Mouse (Mus musculus) CH12.LX (cell line): ENCODE data around the gene Sergef. TPM values are rescaled to one million over a fixed set of nuclear protein-coding genes. Genes with fewer than 3 reads are reported as not detected.

ENCODE experiments used
- DNase-seq: peaks from one replicate; pipeline ENCODE4 v3.0.0-alpha.2; 2013; ENCODE audit errors: extremely low read depth
- H3K27ac ChIP-seq: 2 replicates; pipeline ENCODE4 v1.5.1; 2012; ENCODE audit warnings: low read depth, mild to moderate bottlenecking, control low read depth, moderate library complexity; ENCODE audit not compliant: insufficient read depth
- H3K27me3 ChIP-seq: replicated peaks from 2 replicates; pipeline ENCODE3; 2012; ENCODE audit warnings: inconsistent platforms
- H3K36me3 ChIP-seq, 2 experiments: replicated peaks in 1 of 2; 2 replicates each; pipeline versions ENCODE3 to v1.6.1; 2012; ENCODE audit warnings: inconsistent platforms in 1 of 2, low read length in 1 of 2, mild to moderate bottlenecking in 1 of 2, mixed read lengths in 1 of 2, moderate library complexity in 1 of 2; ENCODE audit not compliant: control insufficient read depth in 1 of 2, insufficient read depth in 1 of 2
- H3K4me1 ChIP-seq, 2 experiments: 2 replicates each; pipeline ENCODE4 v1.6.1; 2012; ENCODE audit warnings: inconsistent platforms in 1 of 2, moderate library complexity in 1 of 2; ENCODE audit not compliant: insufficient read depth in 2 of 2, control insufficient read depth in 1 of 2
- H3K4me2 ChIP-seq: 2 replicates; pipeline ENCODE4 v1.6.1; 2012; ENCODE audit warnings: low read depth, mild to moderate bottlenecking, control low read depth; ENCODE audit not compliant: poor library complexity, insufficient read depth, severe bottlenecking
- H3K4me3 ChIP-seq, 3 experiments: fragments of 150-350 bp in 1 of 3; sonication (generic) in 1 of 3; replicated peaks in 1 of 3; 2 replicates each; pipeline versions ENCODE3 to v1.5.1; 2011 to 2012; ENCODE audit warnings: low read depth in 2 of 3, low read length in 2 of 3, mild to moderate bottlenecking in 2 of 3, moderate library complexity in 2 of 3, control low read depth in 1 of 3, improper control_type of control experiment in 1 of 3, inconsistent platforms in 1 of 3, mixed read lengths in 1 of 3; ENCODE audit not compliant: poor library complexity in 1 of 3
- H3K79me2 ChIP-seq: replicated peaks from 2 replicates; pipeline ENCODE4 v1.6.1; 2012; ENCODE audit warnings: mild to moderate bottlenecking, moderate library complexity; ENCODE audit not compliant: control insufficient read depth, poor library complexity, insufficient read depth, severe bottlenecking; ENCODE audit errors: extremely low read depth
- H3K9ac ChIP-seq: 2 replicates; pipeline ENCODE4 v1.6.1; 2012; ENCODE audit warnings: low read depth, mild to moderate bottlenecking, control low read depth, moderate library complexity; ENCODE audit not compliant: insufficient read depth
- H3K9me3 ChIP-seq: replicated peaks from 2 replicates; pipeline ENCODE3; 2012; ENCODE audit warnings: low read length, inconsistent platforms, mixed read lengths
- BHLHE40 ChIP-seq: IDR thresholded peaks from 2 replicates; pipeline ENCODE4 v1.6.1; 2011; ENCODE audit warnings: mild to moderate bottlenecking, low read depth, low read length, improper control_type of control experiment
- CHD1 ChIP-seq: IDR thresholded peaks from 2 replicates; pipeline ENCODE4 v1.6.1; 2012; ENCODE audit warnings: low read depth, low read length, improper control_type of control experiment, inconsistent platforms
- CHD2 ChIP-seq: IDR thresholded peaks from 2 replicates; pipeline ENCODE4 v1.6.1; 2011; ENCODE audit warnings: low read length, improper control_type of control experiment
- CTCF ChIP-seq, 2 experiments: IDR thresholded peaks in 1 of 2; conservative IDR thresholded peaks in 1 of 2; 2 replicates each; pipeline ENCODE4 v1.5.1; 2011 to 2012; ENCODE audit warnings: low read depth in 2 of 2, low read length in 2 of 2, improper control_type of control experiment in 1 of 2, inconsistent platforms in 1 of 2, mild to moderate bottlenecking in 1 of 2, moderate library complexity in 1 of 2
- GABPA ChIP-seq: IDR thresholded peaks from 2 replicates; pipeline ENCODE4 v1.6.1; 2012; ENCODE audit warnings: low read depth, low read length, improper control_type of control experiment, inconsistent platforms; ENCODE audit not compliant: insufficient replicate concordance
- HCFC1 ChIP-seq: IDR thresholded peaks from 2 replicates; pipeline ENCODE4 v1.6.1; 2012; ENCODE audit warnings: low read depth, mild to moderate bottlenecking, inconsistent platforms, low read length, improper control_type of control experiment
- IRF4 ChIP-seq: IDR thresholded peaks from 2 replicates; pipeline ENCODE4 v1.6.1; 2014; ENCODE audit warnings: low read depth, mild to moderate bottlenecking, inconsistent platforms, low read length, improper control_type of control experiment
- JUND ChIP-seq: conservative IDR thresholded peaks from 2 replicates; pipeline ENCODE4 v1.6.1; 2011; ENCODE audit warnings: low read depth, low read length, improper control_type of control experiment
- KAT2A ChIP-seq: IDR thresholded peaks from 2 replicates; pipeline ENCODE4 v1.6.1; 2012; ENCODE audit warnings: low read length, improper control_type of control experiment, inconsistent platforms; ENCODE audit not compliant: insufficient replicate concordance
- MAX ChIP-seq: IDR thresholded peaks from 2 replicates; pipeline ENCODE4 v1.6.1; 2011; ENCODE audit warnings: low read length, improper control_type of control experiment
- NRF1 ChIP-seq: IDR thresholded peaks from 2 replicates; pipeline ENCODE4 v1.6.1; 2014; ENCODE audit warnings: low read depth, mild to moderate bottlenecking, inconsistent platforms, low read length, improper control_type of control experiment, moderate library complexity
- POLR2A ChIP-seq: IDR thresholded peaks from 2 replicates; pipeline ENCODE4 v1.6.1; 2011; ENCODE audit warnings: low read depth, mild to moderate bottlenecking, improper control_type of control experiment, low read length
- POLR2AphosphoS2 ChIP-seq: IDR thresholded peaks from 2 replicates; pipeline ENCODE4 v1.6.1; 2011; ENCODE audit warnings: low read depth, low read length, improper control_type of control experiment
- RCOR1 ChIP-seq: conservative IDR thresholded peaks from 2 replicates; pipeline ENCODE4 v1.6.1; 2012; ENCODE audit warnings: low read depth, mild to moderate bottlenecking, inconsistent platforms, low read length, improper control_type of control experiment
- TBP ChIP-seq: conservative IDR thresholded peaks from 2 replicates; pipeline ENCODE4 v1.6.1; 2011; ENCODE audit warnings: low read depth, low read length, improper control_type of control experiment
- TCF12 ChIP-seq: IDR thresholded peaks from 2 replicates; pipeline ENCODE4 v1.6.1; 2014; ENCODE audit warnings: low read depth, mild to moderate bottlenecking, inconsistent platforms, low read length, improper control_type of control experiment
- USF1 ChIP-seq: IDR thresholded peaks from 2 replicates; pipeline ENCODE4 v1.6.1; 2014; ENCODE audit warnings: low read depth, mild to moderate bottlenecking, inconsistent platforms, low read length, improper control_type of control experiment
- USF2 ChIP-seq: conservative IDR thresholded peaks from 2 replicates; pipeline ENCODE4 v1.6.1; 2011; ENCODE audit warnings: low read depth, low read length, improper control_type of control experiment
- ZC3H11A ChIP-seq: IDR thresholded peaks from 2 replicates; pipeline ENCODE4 v1.6.1; 2012; ENCODE audit warnings: low read depth, mild to moderate bottlenecking, inconsistent platforms, low read length, improper control_type of control experiment
- ZKSCAN1 ChIP-seq: IDR thresholded peaks from 2 replicates; pipeline ENCODE4 v1.6.1; 2012; ENCODE audit warnings: low read depth, inconsistent platforms, low read length, improper control_type of control experiment, borderline replicate concordance
- dilution Hi-C: fragments of 300-500 bp; cut with MboI; formaldehyde crosslinking; loops from 2 replicates; pipeline ENCODE4 v1.14.3; 2020; ENCODE audit warnings: low sequenced_read_pairs; ENCODE audit not compliant: extremely low pct_unique_long_range_greater_than_20kb, extremely low pct_ligation_motif_present
- in situ Hi-C: fragments of 300-500 bp; cut with MboI; formaldehyde crosslinking; loops from 3 replicates; pipeline ENCODE4 v1.14.3; 2019; ENCODE audit warnings: low sequenced_read_pairs, low pct_ligation_motif_present, low pct_unique_long_range_greater_than_20kb, mixed read lengths
- polyA plus RNA-seq: library from polyadenylated mRNA; unstranded; fragments of >175 nt; gene quantifications from 2 replicates; pipeline ENCODE4 v1.2.1, GENCODE M21; 2012; ENCODE audit warnings: low read depth; ENCODE audit not compliant: insufficient read length
- total RNA-seq, 2 experiments: library from RNA; depleted of rRNA; stranded (reverse); fragments of 300-350 nt in 1 of 2; fragments of >200 nt in 1 of 2; gene quantifications; 2 replicates each; pipeline ENCODE4 v1.2.3; 2012 to 2014

The Sergef gene
- total and polyA plus RNA-seq, 3 experiments = 13.0 to 18.0 (median 14.1) TPM

DNA sequence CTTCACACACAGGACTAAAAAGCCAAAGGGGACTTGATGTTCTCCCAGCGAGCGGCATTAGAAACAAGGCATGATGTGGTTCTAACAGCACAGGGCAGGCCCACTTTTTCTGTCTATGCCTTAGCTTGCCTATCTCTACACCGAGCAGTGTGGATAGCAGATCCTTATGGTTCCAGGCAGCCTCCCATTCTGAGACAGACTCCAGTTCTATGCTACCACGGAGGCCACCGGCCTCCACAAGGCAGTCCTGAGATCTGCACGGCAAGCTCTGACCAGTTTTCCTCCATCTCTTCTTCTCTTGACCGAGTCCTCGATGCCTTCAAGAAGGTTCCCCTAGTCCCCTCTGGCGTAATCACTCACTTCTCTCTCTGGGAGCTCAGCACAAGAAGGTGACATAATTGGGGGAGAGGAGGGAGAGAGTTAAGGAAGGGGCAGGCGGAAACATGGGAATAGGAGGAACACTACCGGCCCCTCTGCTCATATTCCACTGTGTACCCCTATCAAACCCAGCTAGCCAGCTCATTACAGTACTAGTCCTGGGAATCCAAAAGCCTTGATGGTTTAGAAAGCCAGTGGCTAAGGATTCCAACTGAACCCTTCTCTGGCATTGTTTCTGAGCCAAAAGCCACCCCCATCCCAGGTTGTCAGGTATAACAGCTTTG lies 104.7 kb downstream of the Sergef start:
- in situ Hi-C loops = no loop called here

DNA sequence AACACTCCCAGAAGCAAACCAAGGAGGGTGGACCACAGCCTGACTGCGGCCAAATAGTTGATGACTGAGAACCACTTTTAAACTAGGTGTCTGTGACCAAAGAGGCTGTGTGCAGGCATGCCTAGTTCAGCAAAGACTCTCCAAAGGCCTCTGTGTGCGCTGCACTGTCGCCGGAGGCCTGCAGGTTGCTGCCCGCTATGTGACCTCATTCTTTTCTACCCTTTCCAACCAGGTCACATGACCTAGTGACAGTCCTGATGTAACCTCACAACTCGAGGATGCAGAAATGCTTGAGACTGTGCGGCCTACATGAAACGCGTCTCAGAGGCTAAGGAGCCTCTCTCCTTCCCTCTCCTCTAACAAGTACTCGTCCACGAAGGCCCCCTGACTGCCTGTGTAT lies 106.1 kb downstream of the Sergef start:
- H3K36me3 ChIP-seq = peaks cover 0 to 33% of the 10 kb centered on the region in 2 experiments
- no peak overlapping the region for H3K4me2 ChIP-seq
- no peaks in the 10 kb centered on the region for H3K79me2 ChIP-seq
- TF ChIP-seq USF1 (peak; percentile 63), JUND (no peak), ZC3H11A (no peak), ZKSCAN1 (no peak), CHD1 (no peak), BHLHE40 (0 out of 2 replicates have a peak, but pooled peaks have one; percentile 25), RCOR1 (no peak), USF2 (peak; percentile 16; the same call in 1 of the 2 replicates), KAT2A (no peak)
- H3K27me3 ChIP-seq = no peaks in the 10 kb centered on the region
- peaks cover 14 to 37% of the 10 kb centered on the region in 2 experiments for H3K4me1 ChIP-seq
- H3K4me3 ChIP-seq = no peak overlapping the region
- in situ Hi-C loops = no loop called here
- dilution Hi-C loops = no loop called here
- H3K9me3 ChIP-seq = no peaks in the 10 kb centered on the region
- DNase-seq = no peak
- no peak overlapping the region for H3K27ac ChIP-seq
- no peak overlapping the region for H3K9ac ChIP-seq

More for the DNA sequence above, 104.7 kb downstream of the Sergef start:
- DNase-seq = no peak
- Histone ChIP-seq H3K4me3 (no peak overlapping the region), H3K9ac (no peak overlapping the region), H3K27ac (no peak overlapping the region), H3K4me1 (peaks cover 14 to 37% of the 10 kb centered on the region in 2 experiments), H3K4me2 (no peak overlapping the region), H3K36me3 (peaks cover 0 to 28% of the 10 kb centered on the region in 2 experiments), H3K9me3 (no peaks in the 10 kb centered on the region), H3K27me3 (no peaks in the 10 kb centered on the region), H3K79me2 (no peaks in the 10 kb centered on the region)
- dilution Hi-C loops = no loop called here
- TF ChIP-seq IRF4 = no peak
- TF ChIP-seq MAX = no peak
- TF ChIP-seq POLR2AphosphoS2 = no peak
- no peak for TF ChIP-seq CTCF (conservative IDR thresholded peaks at IDR 0.05 in 1 of 2, IDR thresholded peaks at IDR 0.05 in 1 of 2; ENCODE audit: low read depth in 2 of 2, low read length in 2 of 2)
- TF ChIP-seq HCFC1 = no peak
- TF ChIP-seq POLR2A = no peak
- TF ChIP-seq CHD1 = no peak
- TF ChIP-seq ZKSCAN1 = no peak
- no peak for TF ChIP-seq USF2
- no peak for TF ChIP-seq TCF12
- TF ChIP-seq GABPA = no peak
- no peak for TF ChIP-seq TBP
- no peak for TF ChIP-seq JUND
- no peak for TF ChIP-seq ZC3H11A
- TF ChIP-seq RCOR1 = no peak
- no peak for TF ChIP-seq NRF1
- TF ChIP-seq CHD2 = no peak
